Mouse (Mus musculus) neural tube, embryonic 11.5 days (tissue): Measurements from ENCODE around the gene Ogg1. TPM values are rescaled to one million over a fixed set of nuclear protein-coding genes. Genes with fewer than 3 reads are reported as not detected.

ENCODE experiments used
- ATAC-seq: fragments of 200-750 bp; cut with Nextera tagmentation; 2 replicates; pipeline ENCODE4 v1.8.0; 2017; ENCODE audit warnings: moderate number of reproducible peaks, mild to moderate bottlenecking, moderate TSS enrichment, moderate library complexity; ENCODE audit not compliant: insufficient read depth, low FRiP score, low TSS enrichment
- DNase-seq: peaks from one replicate; pipeline ENCODE4 v3.0.0-alpha.2; 2015; ENCODE audit warnings: low spot score
- H3K27ac ChIP-seq: fragments of 300-500 bp; sonication (generic); 2 replicates; pipeline ENCODE4 v1.5.1; 2014; ENCODE audit warnings: low read depth, mild to moderate bottlenecking, low read length
- H3K27me3 ChIP-seq: fragments of 300-500 bp; sonication (generic); 2 replicates; pipeline ENCODE4 v1.6.1; 2014; ENCODE audit warnings: mild to moderate bottlenecking, low read length, mixed read lengths; ENCODE audit not compliant: control insufficient read depth, insufficient read depth
- H3K36me3 ChIP-seq: fragments of 300-500 bp; sonication (generic); 2 replicates; pipeline ENCODE4 v1.6.1; 2014; ENCODE audit warnings: mild to moderate bottlenecking, low read length, moderate library complexity, mixed read lengths; ENCODE audit not compliant: control insufficient read depth, insufficient read depth
- H3K4me1 ChIP-seq: fragments of 300-500 bp; sonication (generic); 2 replicates; pipeline ENCODE4 v1.6.1; 2014; ENCODE audit warnings: low read length, mixed read lengths; ENCODE audit not compliant: control insufficient read depth, insufficient read depth
- H3K4me2 ChIP-seq: fragments of 300-500 bp; sonication (generic); 2 replicates; pipeline ENCODE4 v1.6.1; 2014; ENCODE audit warnings: low read depth, mild to moderate bottlenecking, moderate library complexity
- H3K4me3 ChIP-seq: fragments of 300-500 bp; sonication (generic); 2 replicates; pipeline ENCODE4 v1.5.1; 2014; ENCODE audit warnings: low read depth, low read length
- H3K9ac ChIP-seq: fragments of 300-500 bp; sonication (generic); 2 replicates; pipeline ENCODE4 v1.6.1; 2014; ENCODE audit warnings: mild to moderate bottlenecking, low read length
- H3K9me3 ChIP-seq: fragments of 300-500 bp; sonication (generic); 2 replicates; pipeline ENCODE4 v1.6.1; 2016; ENCODE audit warnings: low read length; ENCODE audit not compliant: control insufficient read depth
- WGBS: fragments of 180-500 bp; shearing (Covaris S2); extraction: QIAGEN DNeasy Blood & Tissue Kit; methylation state at CpG from one replicate; pipeline ENCODE4 v1.1.7; 2014; 5-methylcytosine and 5-hydroxymethylcytosine counted together
- polyA plus RNA-seq: library from polyadenylated mRNA; unstranded; fragments of >200 nt; fragmentation: Nextera tagmentation; extraction: Ambion mirVana; gene quantifications from 2 replicates; pipeline ENCODE4 v1.2.1, GENCODE M21; 2014

Ogg1 gene
- polyA plus RNA-seq: 13.1 and 14.0 TPM in 2 replicates

DNA sequence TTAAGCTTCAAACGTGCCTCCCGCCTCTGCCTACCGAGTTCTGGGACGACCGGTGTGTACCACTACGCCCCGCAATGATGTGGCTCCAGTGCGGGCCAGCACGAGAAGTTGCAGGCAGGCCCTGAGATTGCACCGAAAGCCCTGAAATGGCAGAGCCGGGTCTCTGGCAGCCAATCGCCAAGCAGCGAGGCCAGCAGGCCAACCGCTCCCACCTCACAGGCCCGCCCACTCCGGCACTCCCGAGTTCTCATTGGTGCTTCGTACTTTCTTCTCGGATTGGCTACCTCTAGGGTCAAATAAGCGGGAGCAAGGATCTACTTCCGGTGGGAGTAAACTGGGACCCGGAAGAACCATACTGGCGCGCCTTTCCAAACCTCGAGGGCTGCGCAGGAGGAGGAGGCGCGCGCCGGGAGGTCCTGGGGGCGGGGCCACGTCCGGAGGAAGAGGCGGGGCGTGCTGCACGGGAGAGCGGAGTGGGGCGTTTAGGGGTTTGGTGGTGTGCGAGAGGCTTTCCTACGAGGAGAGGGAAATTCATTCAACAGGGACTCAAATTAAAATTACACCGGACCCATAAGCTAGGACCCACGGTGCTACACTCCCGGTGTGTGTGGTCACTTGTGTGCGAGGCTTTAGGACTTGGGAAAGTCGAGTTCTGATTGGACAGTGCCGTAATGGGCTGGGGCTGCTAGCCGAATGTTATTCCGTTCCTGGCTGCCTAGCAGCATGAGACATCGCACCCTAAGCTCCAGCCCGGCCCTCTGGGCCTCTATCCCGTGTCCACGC lies at the start of gene Ogg1:
Gene Ogg1 (plus strand): TSS at position 440 of the 783 bp plus-strand sequence.
- Histone ChIP-seq H3K4me1 (peaks cover 3% of the 10 kb centered on the region), H3K9ac (peak within 1 kb of the TSS; percentile 82), H3K9me3 (no peaks in the 10 kb centered on the region), H3K4me3 (peak within 1 kb of the TSS; percentile 58), H3K27ac (peak within 1 kb of the TSS; percentile 85), H3K4me2 (peak within 1 kb of the TSS; percentile 89), H3K27me3 (no peaks in the 10 kb centered on the region), H3K36me3 (peaks cover 15% of the 10 kb centered on the region)
- peak; percentile 98 for ATAC-seq
- peak; percentile 97 for DNase-seq
- WGBS: under 1% methylated on average over 52 of the region's 52 CpGs

GRCm38 (mm10) chr6:113281676-113282075 lies 45.1 kb upstream of the Ogg1 start:
- H3K4me3 ChIP-seq: no peak overlapping the region
- H3K27me3 ChIP-seq: peaks cover 26% of the 10 kb centered on the region
- 67% methylated on average over 6 of the region's 6 CpGs for WGBS
- DNase-seq (no peak), ATAC-seq (no peak)
- no peaks in the 10 kb centered on the region for H3K9me3 ChIP-seq
- H3K27ac ChIP-seq: no peak overlapping the region
- H3K9ac ChIP-seq: no peak overlapping the region
- H3K4me1 ChIP-seq: no peaks in the 10 kb centered on the region
- H3K4me2 ChIP-seq: no peak overlapping the region
- no peaks in the 10 kb centered on the region for H3K36me3 ChIP-seq

- Histone ChIP-seq H3K4me3 (0 out of 2 replicates have a peak within 1 kb of the TSS, but pooled peaks have one; percentile 3), H3K9me3 (no peaks in the 10 kb centered on the region), H3K36me3 (no peaks in the 10 kb centered on the region), H3K4me2 (peak within 1 kb of the TSS; percentile 35), H3K27ac (no peak within 1 kb of the TSS), H3K27me3 (peaks cover 26% of the 10 kb centered on the region), H3K4me1 (no peaks in the 10 kb centered on the region), H3K9ac (0 out of 2 replicates have a peak within 1 kb of the TSS, but pooled peaks have one; percentile 14)
- ATAC-seq (peak; percentile 65), DNase-seq (peak; percentile 70)
- under 1% methylated on average over 37 of the region's 37 CpGs for WGBS
Measured at GRCm38 (mm10) chr6:113282101-113282802, 44.5 kb upstream of the Ogg1 start, which contains the start of gene Cpne9. Gene Cpne9 (plus strand): TSS chr6:113282307.

DNA sequence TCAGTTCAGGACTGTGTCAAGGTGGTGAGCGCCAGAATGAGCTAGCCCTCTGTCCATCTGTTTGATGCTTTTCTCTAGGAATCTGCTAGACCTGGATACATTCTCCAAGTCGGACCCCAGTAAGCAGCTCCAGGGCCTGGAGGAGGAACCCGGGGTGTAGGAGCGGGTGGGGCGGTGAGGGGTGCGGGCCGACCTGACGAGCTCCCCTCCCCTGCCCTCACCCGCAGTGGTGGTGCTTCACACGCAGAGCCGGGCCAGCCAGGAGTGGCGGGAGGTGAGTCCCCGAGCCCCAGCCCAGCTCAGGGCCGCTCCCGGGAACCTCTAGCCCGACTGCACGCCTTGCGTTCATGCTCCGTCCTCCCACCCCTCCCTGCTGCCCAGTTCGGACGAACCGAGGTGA lies 43.8 kb upstream of the Ogg1 start:
- Histone ChIP-seq H3K27ac (no peak overlapping the region), H3K4me1 (no peaks in the 10 kb centered on the region), H3K36me3 (no peaks in the 10 kb centered on the region), H3K4me2 (0 out of 2 replicates have a peak overlapping the region, but pooled peaks have one; percentile 19), H3K4me3 (no peak overlapping the region), H3K9ac (0 out of 2 replicates have a peak overlapping the region, but pooled peaks have one; percentile 14), H3K9me3 (no peaks in the 10 kb centered on the region), H3K27me3 (peaks cover 26% of the 10 kb centered on the region)
- no peak for DNase-seq
- ATAC-seq: 0 out of 2 replicates have a peak, but pooled peaks have one; percentile 6
- WGBS: under 1% methylated on average over 22 of the region's 22 CpGs

- Histone ChIP-seq H3K9ac (no peak overlapping the region), H3K4me3 (no peak overlapping the region), H3K36me3 (no peaks in the 10 kb centered on the region), H3K9me3 (no peaks in the 10 kb centered on the region), H3K27ac (no peak overlapping the region), H3K4me2 (no peak overlapping the region), H3K27me3 (peaks cover 26% of the 10 kb centered on the region), H3K4me1 (no peaks in the 10 kb centered on the region)
- ATAC-seq: no peak
- DNase-seq: no peak
- WGBS: 9% methylated on average over 6 of the region's 6 CpGs
Measured at GRCm38 (mm10) chr6:113283500-113283899, 43.3 kb upstream of the Ogg1 start.

GRCm38 (mm10) chr6:113284931-113285330 lies 41.8 kb upstream of the Ogg1 start:
- WGBS: 87% methylated on average over 3 of the region's 3 CpGs
- DNase-seq (no peak), ATAC-seq (no peak)
- H3K27me3 ChIP-seq: peaks cover 26% of the 10 kb centered on the region
- no peak overlapping the region for H3K4me2 ChIP-seq
- no peak overlapping the region for H3K27ac ChIP-seq
- no peak overlapping the region for H3K4me3 ChIP-seq
- H3K36me3 ChIP-seq: no peaks in the 10 kb centered on the region
- H3K9me3 ChIP-seq: no peaks in the 10 kb centered on the region
- no peak overlapping the region for H3K9ac ChIP-seq
- no peaks in the 10 kb centered on the region for H3K4me1 ChIP-seq

- 63% methylated on average over 1 of the region's 1 CpGs for WGBS
- Histone ChIP-seq H3K9ac (no peak overlapping the region), H3K4me1 (no peaks in the 10 kb centered on the region), H3K36me3 (no peaks in the 10 kb centered on the region), H3K27me3 (peaks cover 26% of the 10 kb centered on the region), H3K9me3 (no peaks in the 10 kb centered on the region), H3K27ac (no peak overlapping the region), H3K4me3 (no peak overlapping the region), H3K4me2 (no peak overlapping the region)
- ATAC-seq: no peak
- no peak for DNase-seq
Measured at GRCm38 (mm10) chr6:113286316-113286715, 40.5 kb upstream of the Ogg1 start.

- Histone ChIP-seq H3K36me3 (no peaks in the 10 kb centered on the region), H3K9me3 (no peaks in the 10 kb centered on the region), H3K4me1 (no peaks in the 10 kb centered on the region), H3K27me3 (peaks cover 21% of the 10 kb centered on the region), H3K27ac (no peak overlapping the region), H3K9ac (no peak overlapping the region), H3K4me2 (no peak overlapping the region), H3K4me3 (no peak overlapping the region)
- WGBS: 68% methylated on average over 4 of the region's 4 CpGs
- ATAC-seq: no peak
- DNase-seq: no peak
Measured at GRCm38 (mm10) chr6:113287236-113287635, 39.5 kb upstream of the Ogg1 start.
